Mouse (Mus musculus) kidney, adult 2 months (tissue): ENCODE data around the gene Fam151b. TPM values are rescaled to one million over a fixed set of nuclear protein-coding genes. Genes with fewer than 3 reads are reported as not detected.

ENCODE experiments used
- DNase-seq: peaks from one replicate; pipeline ENCODE4 v3.0.0; 2021
- H3K27ac ChIP-seq: fragments of 200-500 bp; 2 replicates; pipeline ENCODE4 v1.5.1; 2012; ENCODE audit warnings: low read depth, low read length, control low read depth, inconsistent platforms; ENCODE audit not compliant: insufficient read depth
- H3K27me3 ChIP-seq: fragments of 200-500 bp; replicated peaks from 2 replicates; pipeline ENCODE4 v1.6.1; 2012; ENCODE audit warnings: mild to moderate bottlenecking, moderate library complexity, low read length, inconsistent platforms; ENCODE audit not compliant: control insufficient read depth, insufficient read depth
- H3K36me3 ChIP-seq: fragments of 200-500 bp; 2 replicates; pipeline ENCODE4 v1.6.1; 2012; ENCODE audit warnings: mild to moderate bottlenecking, moderate library complexity, low read length, inconsistent platforms; ENCODE audit not compliant: control insufficient read depth, insufficient read depth
- H3K4me1 ChIP-seq: fragments of 200-500 bp; 2 replicates; pipeline ENCODE4 v1.6.1; 2011; ENCODE audit warnings: low read length; ENCODE audit not compliant: control insufficient read depth, insufficient read depth
- H3K4me3 ChIP-seq: fragments of 200-500 bp; 2 replicates; pipeline ENCODE4 v1.5.1; 2011; ENCODE audit warnings: mild to moderate bottlenecking, low read depth, low read length, control low read depth; ENCODE audit not compliant: insufficient read depth
- CTCF ChIP-seq: fragments of 200-500 bp; conservative IDR thresholded peaks from 2 replicates; pipeline ENCODE4 v1.5.1; 2011; ENCODE audit warnings: low read depth, mild to moderate bottlenecking, control low read depth, low read length, moderate library complexity, mixed read lengths; ENCODE audit not compliant: insufficient read depth, insufficient read length
- POLR2A ChIP-seq: fragments of 200-500 bp; IDR thresholded peaks from one replicate; pipeline ENCODE4 v1.6.1; 2011; ENCODE audit warnings: low read depth, low read length, control low read depth
- WGBS: fragments of 180-500 bp; shearing (Covaris S2); methylation state at CpG from one replicate; pipeline ENCODE4 v1.1.7; 2018; 5-methylcytosine and 5-hydroxymethylcytosine counted together
- polyA plus RNA-seq: library from polyadenylated mRNA; depleted of rRNA; stranded (reverse); fragments of >200 nt; gene quantifications from 2 replicates; pipeline ENCODE4 v1.2.3, GENCODE M21; 2012

Fam151b gene
- polyA plus RNA-seq, 1 experiment = 5.1 TPM

DNA sequence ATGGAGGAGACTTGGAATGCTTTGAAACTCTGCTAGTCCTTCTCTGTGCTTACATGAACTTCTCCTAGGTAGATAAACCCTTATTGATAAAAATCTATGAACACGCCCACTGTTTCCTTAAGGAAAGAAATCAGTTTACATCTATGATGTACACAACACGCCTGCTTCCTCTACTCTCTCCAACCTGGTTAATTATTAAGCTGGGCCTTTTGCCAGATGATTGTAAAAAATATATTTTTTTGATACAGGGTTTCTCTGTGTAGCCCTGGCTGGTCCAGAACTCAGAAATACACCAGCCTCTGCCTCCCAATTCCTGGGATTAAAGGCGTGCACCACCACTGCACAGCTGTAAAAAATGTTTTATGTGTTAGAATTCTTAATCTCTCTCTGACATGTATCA lies 19.1 kb downstream of the Fam151b start:
- 66% methylated on average over 3 of the region's 3 CpGs for WGBS
- DNase-seq = peak; percentile 37
- no peaks in the 10 kb centered on the region for H3K27me3 ChIP-seq
- no peak overlapping the region for H3K27ac ChIP-seq
- H3K4me1 ChIP-seq = peaks cover 7% of the 10 kb centered on the region; the same call in 1 of the 2 replicates
- no peaks in the 10 kb centered on the region for H3K36me3 ChIP-seq
- H3K4me3 ChIP-seq = no peak overlapping the region
- TF ChIP-seq POLR2A = no peak
- no peak for TF ChIP-seq CTCF

DNA sequence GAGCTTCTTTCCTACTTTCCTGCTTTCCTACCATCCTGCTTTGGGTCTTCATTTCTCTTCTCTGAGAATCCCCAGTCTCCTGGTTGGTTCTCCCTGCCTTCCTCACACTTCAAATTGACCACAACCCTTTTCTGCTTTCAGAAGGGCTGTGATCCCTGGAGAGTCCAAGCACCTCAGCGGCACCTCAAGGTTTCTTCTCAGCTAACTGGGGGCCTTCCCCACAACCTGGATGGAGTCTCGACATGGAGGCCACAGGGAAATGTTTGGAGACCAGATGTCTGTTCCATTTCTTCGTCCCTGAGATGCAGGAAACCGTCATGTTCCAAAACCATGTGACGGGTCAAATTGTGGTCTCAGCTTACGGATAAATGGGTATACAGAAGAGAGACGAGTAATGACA lies 36.9 kb downstream of the Fam151b start:
- H3K27me3 ChIP-seq = no peaks in the 10 kb centered on the region
- TF ChIP-seq CTCF (no peak), POLR2A (no peak)
- no peak for DNase-seq
- H3K36me3 ChIP-seq = no peaks in the 10 kb centered on the region; the same call in 1 of the 2 replicates
- H3K4me1 ChIP-seq = no peaks in the 10 kb centered on the region
- H3K4me3 ChIP-seq = no peak overlapping the region
- 92% methylated on average over 7 of the region's 7 CpGs for WGBS
- H3K27ac ChIP-seq = no peak overlapping the region

- Histone ChIP-seq H3K36me3 (no peaks in the 10 kb centered on the region), H3K4me3 (no peak overlapping the region), H3K27me3 (no peaks in the 10 kb centered on the region), H3K27ac (no peak overlapping the region), H3K4me1 (no peaks in the 10 kb centered on the region)
- WGBS = 80% methylated on average over 13 of the region's 13 CpGs
- no peak for DNase-seq
- TF ChIP-seq POLR2A (no peak), CTCF (no peak)
These were observed 43.5 kb downstream of the Fam151b start for GRCm38 (mm10) chr13:92440286-92440685.

- DNase-seq = no peak
- H3K27ac ChIP-seq = no peak overlapping the region
- no peaks in the 10 kb centered on the region for H3K36me3 ChIP-seq
- H3K4me3 ChIP-seq = no peak overlapping the region
- WGBS = 90% methylated on average over 10 of the region's 10 CpGs
- H3K4me1 ChIP-seq = no peaks in the 10 kb centered on the region
- TF ChIP-seq POLR2A (no peak), CTCF (no peak)
- H3K27me3 ChIP-seq = no peaks in the 10 kb centered on the region
These were observed 45.2 kb downstream of the Fam151b start for GRCm38 (mm10) chr13:92438656-92439055.

GRCm38 (mm10) chr13:92427351-92427855 lies 56.4 kb downstream of the Fam151b start:
- DNase-seq = peak; percentile 12

DNA sequence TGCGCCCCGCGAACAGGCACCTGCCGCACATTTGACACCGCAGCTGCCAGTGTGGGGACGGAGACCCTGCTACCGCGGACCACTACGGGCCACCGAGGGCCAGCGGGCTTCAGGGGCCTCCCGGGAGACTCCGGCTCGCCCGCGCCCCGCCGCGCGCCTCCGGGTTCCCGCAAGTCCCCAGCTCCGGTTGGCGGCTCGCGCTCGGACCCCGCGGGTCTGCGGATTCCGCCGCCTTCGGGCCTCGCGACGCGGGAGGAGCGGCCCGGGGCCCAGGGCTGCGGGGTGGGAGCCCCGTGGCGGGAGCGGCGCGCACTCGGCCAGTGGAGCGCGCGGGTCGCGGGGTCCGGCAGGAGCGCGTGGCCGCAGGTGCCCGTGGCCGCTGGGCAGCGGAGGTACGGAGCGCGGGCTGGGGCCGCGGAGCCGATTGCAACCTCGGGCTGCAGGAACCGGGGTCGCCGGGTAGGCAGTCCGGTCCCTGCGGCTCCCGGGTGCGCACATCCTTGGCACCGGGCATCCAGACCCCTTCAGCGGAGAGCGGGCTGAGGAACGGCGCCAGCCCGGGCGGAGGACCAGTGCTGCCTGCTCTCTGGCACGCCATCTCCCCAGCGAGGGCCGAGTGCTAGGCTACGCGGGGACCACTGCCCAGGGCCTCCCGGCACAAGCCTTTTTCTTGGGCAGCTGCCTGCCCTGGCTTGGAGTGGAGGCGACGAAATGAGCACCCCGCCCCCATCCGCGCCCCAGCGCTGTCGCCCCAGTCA lies 57.3 kb downstream of the Fam151b start:
- 1% methylated on average over 92 of the region's 92 CpGs for WGBS
- H3K36me3 ChIP-seq = no peaks in the 10 kb centered on the region
- H3K4me3 ChIP-seq = peak overlapping the region; percentile 32
- DNase-seq = peak; percentile 7
- H3K27me3 ChIP-seq = 0 out of 2 replicates have a peak, but pooled peaks cover 2% of the 10 kb centered on the region
- TF ChIP-seq POLR2A (no peak), CTCF (no peak)
- no peaks in the 10 kb centered on the region for H3K4me1 ChIP-seq
- no peak overlapping the region for H3K27ac ChIP-seq

More at GRCm38 (mm10) chr13:92427351-92427855, 56.4 kb downstream of the Fam151b start:
- no peak overlapping the region for H3K27ac ChIP-seq
- 36% methylated on average over 4 of the region's 4 CpGs for WGBS
- no peak for TF ChIP-seq CTCF
- TF ChIP-seq POLR2A = no peak
- H3K4me3 ChIP-seq = no peak overlapping the region
- no peaks in the 10 kb centered on the region for H3K36me3 ChIP-seq
- H3K4me1 ChIP-seq = no peaks in the 10 kb centered on the region
- 0 out of 2 replicates have a peak, but pooled peaks cover 2% of the 10 kb centered on the region for H3K27me3 ChIP-seq

GRCm38 (mm10) chr13:92425758-92426264 lies 58.0 kb downstream of the Fam151b start, which contains the start of gene Ankrd34b:
TSS of gene Ankrd34b (plus strand) at chr13:92425896.
- 1% methylated on average over 45 of the region's 54 CpGs for WGBS
- TF ChIP-seq CTCF (no peak), POLR2A (no peak)
- H3K4me3 ChIP-seq = peak within 1 kb of the TSS; percentile 32
- no peaks in the 10 kb centered on the region for H3K4me1 ChIP-seq
- 0 out of 2 replicates have a peak, but pooled peaks cover 2% of the 10 kb centered on the region for H3K27me3 ChIP-seq
- no peak within 1 kb of the TSS for H3K27ac ChIP-seq
- peak; percentile 46 for DNase-seq
- H3K36me3 ChIP-seq = no peaks in the 10 kb centered on the region
